Mouse (Mus musculus) CH12.LX (cell line): ENCODE results near the gene Slc1a4.

Experiments used
- CHD2 ChIP-seq: IDR thresholded peaks from 2 replicates; pipeline ENCODE4 v1.6.1; 2011; ENCODE audit warnings: low read length, improper control_type of control experiment
- CTCF ChIP-seq, 2 experiments: IDR thresholded peaks in 1 of 2; conservative IDR thresholded peaks in 1 of 2; 2 replicates each; pipeline ENCODE4 v1.5.1; 2011 to 2012; ENCODE audit warnings: low read depth in 2 of 2, low read length in 2 of 2, improper control_type of control experiment in 1 of 2, inconsistent platforms in 1 of 2, mild to moderate bottlenecking in 1 of 2, moderate library complexity in 1 of 2
- EP300 ChIP-seq: IDR thresholded peaks from 2 replicates; pipeline ENCODE4 v1.6.1; 2011; ENCODE audit warnings: low read length, improper control_type of control experiment
- JUND ChIP-seq: conservative IDR thresholded peaks from 2 replicates; pipeline ENCODE4 v1.6.1; 2011; ENCODE audit warnings: low read depth, low read length, improper control_type of control experiment
- KAT2A ChIP-seq: IDR thresholded peaks from 2 replicates; pipeline ENCODE4 v1.6.1; 2012; ENCODE audit warnings: low read length, improper control_type of control experiment, inconsistent platforms; ENCODE audit not compliant: insufficient replicate concordance
- MAFK ChIP-seq: IDR thresholded peaks from 2 replicates; pipeline ENCODE4 v1.6.1; 2011; ENCODE audit warnings: low read length, improper control_type of control experiment; ENCODE audit not compliant: insufficient replicate concordance
- POLR2A ChIP-seq: IDR thresholded peaks from 2 replicates; pipeline ENCODE4 v1.6.1; 2011; ENCODE audit warnings: low read depth, mild to moderate bottlenecking, improper control_type of control experiment, low read length
- TBP ChIP-seq: conservative IDR thresholded peaks from 2 replicates; pipeline ENCODE4 v1.6.1; 2011; ENCODE audit warnings: low read depth, low read length, improper control_type of control experiment
- ZC3H11A ChIP-seq: IDR thresholded peaks from 2 replicates; pipeline ENCODE4 v1.6.1; 2012; ENCODE audit warnings: low read depth, mild to moderate bottlenecking, inconsistent platforms, low read length, improper control_type of control experiment
- ZMIZ1 ChIP-seq: IDR thresholded peaks from 2 replicates; pipeline ENCODE4 v1.6.1; 2012; ENCODE audit warnings: low read depth, mild to moderate bottlenecking, inconsistent platforms, low read length, improper control_type of control experiment

DNA sequence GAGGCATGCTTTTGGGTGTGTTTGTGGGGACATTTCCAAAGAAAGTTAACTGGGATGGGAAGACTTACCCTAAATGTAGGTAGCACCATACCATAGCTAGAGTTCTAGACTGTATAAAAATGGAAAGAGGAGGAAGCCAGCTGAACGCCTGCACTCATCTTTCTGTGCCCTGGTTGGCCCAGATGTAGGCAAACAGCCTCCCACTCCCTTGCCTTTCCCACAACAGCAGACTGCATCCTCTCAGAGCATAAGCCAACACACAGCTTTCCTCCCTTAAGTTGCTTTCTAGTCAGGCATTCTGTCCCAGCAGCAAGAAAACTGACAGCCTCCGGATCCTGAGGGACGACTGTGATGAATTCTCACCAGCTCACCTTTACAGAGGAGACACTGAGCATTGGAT lies 25.1 kb downstream of the Slc1a4 start:
- TF ChIP-seq ZC3H11A, result no peak
- no peak for TF ChIP-seq MAFK
- no peak for TF ChIP-seq CTCF (conservative IDR thresholded peaks at IDR 0.05 in 1 of 2, IDR thresholded peaks at IDR 0.05 in 1 of 2; ENCODE audit: low read depth in 2 of 2, low read length in 2 of 2)
- TF ChIP-seq CHD2, result no peak
- no peak for TF ChIP-seq ZMIZ1
- TF ChIP-seq POLR2A, result no peak
- TF ChIP-seq TBP, result no peak
- TF ChIP-seq EP300, result no peak
- TF ChIP-seq JUND, result no peak
- TF ChIP-seq KAT2A, result no peak
